Mouse (Mus musculus) intestine, embryonic 16.5 days (tissue): Measurements from ENCODE around the gene Larp7. TPM values are rescaled to one million over a fixed set of nuclear protein-coding genes. Genes with fewer than 3 reads are reported as not detected.
A peak's percentile ranks its signal among the peaks of the same experiment; 100 is the strongest.

Experiments
- ATAC-seq: fragments of 200-750 bp; cut with Nextera tagmentation; 2 replicates; pipeline ENCODE4 v1.8.0; 2017; ENCODE audit warnings: moderate TSS enrichment, moderate library complexity
- H3K27ac ChIP-seq: fragments of 300-500 bp; sonication (generic); 2 replicates; pipeline ENCODE4 v1.5.1; 2014; ENCODE audit warnings: mild to moderate bottlenecking, low read length
- H3K27me3 ChIP-seq: fragments of 300-500 bp; sonication (generic); replicated peaks from 2 replicates; pipeline ENCODE4 v1.6.1; 2014; ENCODE audit warnings: low read length, control low read depth, mixed read lengths; ENCODE audit not compliant: control insufficient read depth, insufficient read depth
- H3K36me3 ChIP-seq: fragments of 300-500 bp; sonication (generic); 2 replicates; pipeline ENCODE4 v1.6.1; 2014; ENCODE audit warnings: low read length, control low read depth; ENCODE audit not compliant: control insufficient read depth, insufficient read depth
- H3K4me1 ChIP-seq: fragments of 300-500 bp; sonication (generic); 2 replicates; pipeline ENCODE4 v1.6.1; 2014; ENCODE audit warnings: low read length, control low read depth, mixed read lengths; ENCODE audit not compliant: control insufficient read depth, insufficient read depth
- H3K4me2 ChIP-seq: fragments of 300-500 bp; sonication (generic); 2 replicates; pipeline ENCODE4 v1.6.1; 2014; ENCODE audit warnings: low read depth, low read length, control low read depth
- H3K4me3 ChIP-seq: fragments of 300-500 bp; sonication (generic); 2 replicates; pipeline ENCODE4 v1.5.1; 2014; ENCODE audit warnings: mild to moderate bottlenecking, low read length
- H3K9ac ChIP-seq: fragments of 300-500 bp; sonication (generic); 2 replicates; pipeline ENCODE4 v1.6.1; 2014; ENCODE audit warnings: low read depth, low read length
- H3K9me3 ChIP-seq: fragments of 300-500 bp; sonication (generic); 2 replicates; pipeline ENCODE4 v1.6.1; 2016; ENCODE audit warnings: low read length, control low read depth; ENCODE audit not compliant: control insufficient read depth
- WGBS: fragments of 180-500 bp; shearing (Covaris S2); extraction: QIAGEN DNeasy Blood & Tissue Kit; methylation state at CpG from one replicate; pipeline ENCODE4 v1.1.7; 2014; 5-methylcytosine and 5-hydroxymethylcytosine counted together
- microRNA counts: library from miRNA; unstranded; fragments of <30 nt; microRNA quantifications from one replicate; lab custom pipeline; 2016
- microRNA-seq: library from miRNA; unstranded; fragments of <30 nt; microRNA quantifications from one replicate; pipeline ENCODE4, GENCODE M21; 2016
- polyA plus RNA-seq: library from polyadenylated mRNA; unstranded; fragments of >200 nt; fragmentation: Nextera tagmentation; extraction: Ambion mirVana; gene quantifications from 2 replicates; pipeline ENCODE4 v1.2.1, GENCODE M21; 2015

Gene Larp7
- polyA plus RNA-seq, 1 experiment from 2014 or later: 46.7 TPM

- Histone ChIP-seq H3K27ac (no peak overlapping the region), H3K27me3 (peaks cover 14% of the 10 kb centered on the region; the same call in 1 of the 2 replicates), H3K4me2 (peak overlapping the region; percentile 100), H3K4me1 (peaks cover 5% of the 10 kb centered on the region), H3K4me3 (peak overlapping the region; percentile 69), H3K9ac (peak overlapping the region; percentile 74), H3K36me3 (no peaks in the 10 kb centered on the region), H3K9me3 (no peaks in the 10 kb centered on the region)
- WGBS: 2% methylated on average over 23 of the region's 23 CpGs
- ATAC-seq: peak; percentile 83
These were observed 54.9 kb downstream of the Larp7 start for GRCm38 (mm10) chr3:127498197-127498741.

- Histone ChIP-seq H3K27me3 (no peaks in the 10 kb centered on the region), H3K9me3 (no peaks in the 10 kb centered on the region), H3K4me2 (no peak overlapping the region), H3K4me3 (no peak overlapping the region), H3K27ac (no peak overlapping the region), H3K4me1 (no peaks in the 10 kb centered on the region), H3K36me3 (no peaks in the 10 kb centered on the region), H3K9ac (no peak overlapping the region)
- WGBS: 86% methylated on average over 3 of the region's 3 CpGs
- ATAC-seq: no peak
These were observed 60.5 kb downstream of the Larp7 start for GRCm38 (mm10) chr3:127492663-127493062.

- 70% methylated on average over 7 of the region's 7 CpGs for WGBS
- Histone ChIP-seq H3K4me3 (no peak overlapping the region), H3K27ac (no peak overlapping the region), H3K9ac (no peak overlapping the region), H3K4me1 (no peaks in the 10 kb centered on the region), H3K4me2 (no peak overlapping the region), H3K27me3 (no peaks in the 10 kb centered on the region), H3K9me3 (no peaks in the 10 kb centered on the region), H3K36me3 (no peaks in the 10 kb centered on the region)
- ATAC-seq: no peak
These were observed 65.8 kb downstream of the Larp7 start for GRCm38 (mm10) chr3:127487302-127487701.

MicroRNAs encoded within 50 kb of the gene (microRNA counts, 519-probe panel; counts per million panel counts)
- microRNA mmu-miR-302a (lab: Ali Mortazavi, UCI): 726 counts per million, percentile 2 among the panel's probes with 10 or more counts
- 35.7 counts per million for microRNA mmu-miR-302b (lab: Ali Mortazavi, UCI)
- 35.7 counts per million for microRNA mmu-miR-302c (lab: Ali Mortazavi, UCI)
- microRNA mmu-miR-302d (lab: Ali Mortazavi, UCI): 1,850 counts per million, percentile 34 among the panel's probes with 10 or more counts
- microRNA mmu-miR-367 (lab: Ali Mortazavi, UCI): 2,528 counts per million, percentile 62 among the panel's probes with 10 or more counts

Small RNA genes lying within 50 kb of the gene (microRNA-seq; reads per million reads assigned to microRNA genes)
- gene Mir302a (48.5 reads per million, percentile 40 among the genes with 10 or more reads in this experiment), gene Mir302b (28.5 reads per million, percentile 34 among the genes with 10 or more reads in this experiment), gene Mir302c (2.5 reads per million, percentile 5 among the genes with 10 or more reads in this experiment), gene Mir302d (46.4 reads per million, percentile 39 among the genes with 10 or more reads in this experiment), gene Mir367 (not detected)

Other genes starting within 250 kb of the Larp7 start
- gene Ank2, start 54.0 kb downstream of the Larp7 start, polyA plus RNA-seq: 14.7 and 15.8 TPM in 2 replicates
- 3.6 and 3.7 TPM in 2 replicates for gene Zgrf1, start 140 bp upstream of the Larp7 start, polyA plus RNA-seq
- gene Neurog2, start 79.8 kb upstream of the Larp7 start, polyA plus RNA-seq: not detected in 2 replicates
- 1.6 and 2.5 TPM in 2 replicates for gene Alpk1, start 227.2 kb upstream of the Larp7 start, polyA plus RNA-seq
- gene Tifa, start 236.5 kb upstream of the Larp7 start, polyA plus RNA-seq: 27.4 and 35.2 TPM in 2 replicates